Mouse (Mus musculus): ENCODE data around the gene Btrc.

Btrc gene

GRCm38 (mm10) chr19:45430971-45431633 is 67.6 kb downstream of the Btrc start:
- peak; percentile 19 to 40 for DNase-seq

GRCm38 (mm10) chr19:45432351-45432750 is 68.8 kb downstream of the Btrc start:
- DNase-seq = no peak

GRCm38 (mm10) chr19:45436019-45436418 is 72.5 kb downstream of the Btrc start:
- peak in 1 of 2 experiments; percentile 79 for DNase-seq

GRCm38 (mm10) chr19:45437175-45437574 is 73.6 kb downstream of the Btrc start:
- DNase-seq = no peak

GRCm38 (mm10) chr19:45438191-45438590 is 74.7 kb downstream of the Btrc start:
- DNase-seq = no peak

- DNase-seq = peak in 1 of 2 experiments; percentile 29
Observed at GRCm38 (mm10) chr19:45438928-45439846, 75.7 kb downstream of the Btrc start.

- DNase-seq = peak in 1 of 2 experiments; percentile 35
Observed at GRCm38 (mm10) chr19:45440554-45441175, 77.1 kb downstream of the Btrc start.

- no peak for DNase-seq
Observed at GRCm38 (mm10) chr19:45441717-45442116, 78.2 kb downstream of the Btrc start.

GRCm38 (mm10) chr19:45445253-45445933 is 81.9 kb downstream of the Btrc start:
- DNase-seq = no peak

GRCm38 (mm10) chr19:45446631-45447030 is 83.1 kb downstream of the Btrc start:
- DNase-seq = no peak

- DNase-seq = no peak
Observed at GRCm38 (mm10) chr19:45447222-45447621, 83.7 kb downstream of the Btrc start.

GRCm38 (mm10) chr19:45447886-45448285 is 84.4 kb downstream of the Btrc start:
- DNase-seq = no peak

GRCm38 (mm10) chr19:45454391-45454790 is 90.9 kb downstream of the Btrc start:
- DNase-seq = no peak

GRCm38 (mm10) chr19:45456896-45457295 is 93.4 kb downstream of the Btrc start:
- no peak for DNase-seq

GRCm38 (mm10) chr19:45458702-45459101 is 95.2 kb downstream of the Btrc start:
- no peak for DNase-seq

- DNase-seq = no peak
Observed at GRCm38 (mm10) chr19:45459931-45460665, 96.6 kb downstream of the Btrc start.

GRCm38 (mm10) chr19:45460749-45461736 is 97.5 kb downstream of the Btrc start:
- peak in 1 of 2 experiments; percentile 34 for DNase-seq

- no peak for DNase-seq
Observed at GRCm38 (mm10) chr19:45469760-45470159, 106.2 kb downstream of the Btrc start.

GRCm38 (mm10) chr19:45472691-45473520 is 109.4 kb downstream of the Btrc start:
- DNase-seq = peak; percentile 5 to 34

- no peak for DNase-seq
Observed at GRCm38 (mm10) chr19:45474686-45475085, 111.2 kb downstream of the Btrc start.
